Mouse (Mus musculus) hindbrain, embryonic 10.5 days (tissue): ENCODE results near the gene Gm20479. TPM values are rescaled to one million over a fixed set of nuclear protein-coding genes. Genes with fewer than 3 reads are reported as not detected.

ENCODE experiments used
- DNase-seq: peaks from one replicate; pipeline ENCODE4 v3.0.0-alpha.2; 2017; ENCODE audit warnings: low spot score
- H3K27ac ChIP-seq: fragments of 300-500 bp; sonication (generic); 2 replicates; pipeline ENCODE4 v1.5.1; 2016; ENCODE audit warnings: mild to moderate bottlenecking, moderate library complexity
- H3K27me3 ChIP-seq: fragments of 300-500 bp; sonication (generic); 2 replicates; pipeline ENCODE4 v1.6.1; 2016; ENCODE audit warnings: mild to moderate bottlenecking; ENCODE audit not compliant: poor library complexity, insufficient read depth, severe bottlenecking
- H3K36me3 ChIP-seq: fragments of 300-500 bp; sonication (generic); 2 replicates; pipeline ENCODE4 v1.6.1; 2016; ENCODE audit warnings: mild to moderate bottlenecking, moderate library complexity
- H3K4me1 ChIP-seq: fragments of 300-500 bp; sonication (generic); replicated peaks from 2 replicates; pipeline ENCODE4 v1.6.1; 2016; ENCODE audit warnings: mild to moderate bottlenecking
- H3K4me3 ChIP-seq: fragments of 300-500 bp; sonication (generic); 2 replicates; pipeline ENCODE4 v1.5.1; 2016; ENCODE audit warnings: mild to moderate bottlenecking, moderate library complexity
- H3K9me3 ChIP-seq: fragments of 300-500 bp; sonication (generic); 2 replicates; pipeline ENCODE4 v1.6.1; 2016; ENCODE audit warnings: mild to moderate bottlenecking, moderate library complexity
- WGBS: fragments of 180-500 bp; shearing (Covaris S2); methylation state at CpG from one replicate; pipeline ENCODE4 v1.1.7; 2016; 5-methylcytosine and 5-hydroxymethylcytosine counted together
- polyA plus RNA-seq: library from polyadenylated mRNA; unstranded; fragments of >200 nt; fragmentation: Nextera tagmentation; extraction: Ambion mirVana; gene quantifications from 2 replicates; pipeline ENCODE4 v1.2.1, GENCODE M21; 2016

The Gm20479 gene
- polyA plus RNA-seq, 1 experiment from 2014 or later = not detected

- H3K27ac ChIP-seq = no peak overlapping the region
- no peak for DNase-seq
- H3K27me3 ChIP-seq = peaks cover 56% of the 10 kb centered on the region
- peaks cover 34% of the 10 kb centered on the region for H3K4me1 ChIP-seq
- WGBS = 69% methylated on average over 4 of the region's 4 CpGs
- H3K4me3 ChIP-seq = peak overlapping the region; percentile 24
- H3K36me3 ChIP-seq = peaks cover 27% of the 10 kb centered on the region
- no peaks in the 10 kb centered on the region for H3K9me3 ChIP-seq
Observed at GRCm38 (mm10) chr7:27339114-27339513, 18.1 kb downstream of the Gm20479 start.

DNA sequence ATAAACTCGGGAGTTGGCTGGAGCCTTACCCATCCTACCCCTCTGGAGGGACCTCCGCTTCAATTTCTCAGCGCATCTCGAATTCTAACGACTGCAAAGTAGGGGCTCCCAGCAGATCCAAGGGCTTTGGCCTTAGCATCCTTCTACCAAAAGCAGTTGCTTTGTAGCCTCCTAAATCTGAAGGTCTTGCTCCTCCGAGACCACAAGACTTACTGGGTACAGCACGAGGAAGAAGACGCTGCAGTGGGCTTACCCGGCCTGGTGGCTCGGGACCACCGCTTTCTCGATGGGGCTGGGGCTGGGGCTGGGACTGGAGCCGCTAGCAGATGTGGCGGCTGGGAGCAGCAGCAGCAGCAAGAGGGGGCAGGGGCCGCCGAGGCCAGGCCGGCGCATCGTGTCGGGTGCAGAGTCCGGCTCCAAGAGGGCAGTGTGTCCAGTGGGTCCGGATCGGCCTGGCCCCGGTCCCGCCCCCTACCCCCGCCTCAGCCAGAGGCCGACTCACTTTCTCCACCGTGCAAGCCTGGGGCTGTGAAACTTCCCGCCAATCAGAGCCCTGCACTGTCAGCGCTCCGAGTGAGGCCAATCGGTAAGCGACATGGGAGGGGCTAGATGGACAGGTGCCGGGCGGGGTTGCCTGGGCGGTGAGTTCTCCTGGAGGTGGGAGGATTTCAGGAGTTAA is 19.9 kb downstream of the Gm20479 start, which contains the start of gene Ltbp4:
Ltbp4 (minus strand) TSS at position 518 of the 679 bp plus-strand sequence.
- H3K27ac ChIP-seq = peak within 1 kb of the TSS; percentile 71
- H3K9me3 ChIP-seq = no peaks in the 10 kb centered on the region
- H3K4me1 ChIP-seq = peaks cover 52% of the 10 kb centered on the region
- peak within 1 kb of the TSS; percentile 58 for H3K4me3 ChIP-seq
- peaks cover 11% of the 10 kb centered on the region for H3K36me3 ChIP-seq
- peaks cover 74% of the 10 kb centered on the region for H3K27me3 ChIP-seq
- DNase-seq = peak; percentile 77
- WGBS = under 1% methylated on average over 36 of the region's 36 CpGs

DNA sequence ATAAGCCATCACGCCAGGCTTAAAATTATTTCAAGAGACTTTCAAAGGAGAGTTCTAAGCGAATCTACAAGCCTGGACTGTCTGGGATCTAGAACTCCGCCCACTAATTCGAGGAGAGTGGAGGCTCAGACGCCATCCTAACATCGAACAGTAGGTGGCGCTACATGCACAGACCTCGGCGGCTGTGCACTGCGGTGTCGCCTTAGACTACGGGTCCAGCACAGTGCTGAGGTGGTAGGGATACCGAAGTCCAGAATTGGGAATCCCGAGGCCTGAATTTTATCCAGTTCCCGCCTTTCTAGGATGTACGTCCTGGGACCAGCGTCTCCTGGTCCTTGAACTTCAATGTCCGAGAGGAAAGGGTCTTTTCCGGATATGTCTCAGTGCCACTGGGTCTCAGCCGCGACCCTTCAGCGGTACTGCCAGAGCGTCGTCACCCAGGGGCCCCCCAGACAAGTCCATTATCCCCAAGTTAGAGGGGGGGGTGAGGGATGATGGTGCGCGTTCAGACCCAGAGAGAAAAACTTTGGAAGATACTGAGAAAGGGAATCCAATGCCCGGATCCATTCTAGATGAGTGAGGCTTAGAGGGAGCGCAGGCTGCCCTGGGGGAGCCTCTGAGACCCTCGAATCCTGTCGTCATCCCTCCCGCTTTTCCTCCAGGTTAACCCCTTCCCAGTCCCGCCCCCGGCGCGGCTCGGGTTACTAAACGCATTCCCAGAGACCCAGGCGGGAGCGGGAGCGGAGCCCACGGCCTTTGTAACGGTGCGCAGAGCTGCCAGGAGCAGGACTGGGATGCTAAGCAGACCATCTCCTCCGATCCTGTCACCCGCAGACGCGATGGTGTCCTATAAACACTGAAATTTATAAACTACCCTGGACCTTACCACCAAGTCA is 21.0 kb downstream of the Gm20479 start:
- peaks cover 86% of the 10 kb centered on the region for H3K27me3 ChIP-seq
- under 1% methylated on average over 47 of the region's 47 CpGs for WGBS
- peak overlapping the region; percentile 58 for H3K4me3 ChIP-seq
- peak overlapping the region; percentile 71 for H3K27ac ChIP-seq
- H3K36me3 ChIP-seq = 0 out of 2 replicates have a peak, but pooled peaks cover under 1% of the 10 kb centered on the region
- DNase-seq = peak; percentile 91
- H3K9me3 ChIP-seq = no peaks in the 10 kb centered on the region
- H3K4me1 ChIP-seq = peaks cover 57% of the 10 kb centered on the region

- WGBS = 58% methylated on average over 15 of the region's 15 CpGs
- peaks cover 96% of the 10 kb centered on the region for H3K27me3 ChIP-seq
- peak overlapping the region; percentile 55; the same call in 1 of the 2 replicates for H3K4me3 ChIP-seq
- DNase-seq = no peak
- no peak overlapping the region for H3K27ac ChIP-seq
- no peaks in the 10 kb centered on the region for H3K9me3 ChIP-seq
- peaks cover 66% of the 10 kb centered on the region for H3K4me1 ChIP-seq
- H3K36me3 ChIP-seq = no peaks in the 10 kb centered on the region
Observed at GRCm38 (mm10) chr7:27335011-27335720, 22.1 kb downstream of the Gm20479 start.

DNA sequence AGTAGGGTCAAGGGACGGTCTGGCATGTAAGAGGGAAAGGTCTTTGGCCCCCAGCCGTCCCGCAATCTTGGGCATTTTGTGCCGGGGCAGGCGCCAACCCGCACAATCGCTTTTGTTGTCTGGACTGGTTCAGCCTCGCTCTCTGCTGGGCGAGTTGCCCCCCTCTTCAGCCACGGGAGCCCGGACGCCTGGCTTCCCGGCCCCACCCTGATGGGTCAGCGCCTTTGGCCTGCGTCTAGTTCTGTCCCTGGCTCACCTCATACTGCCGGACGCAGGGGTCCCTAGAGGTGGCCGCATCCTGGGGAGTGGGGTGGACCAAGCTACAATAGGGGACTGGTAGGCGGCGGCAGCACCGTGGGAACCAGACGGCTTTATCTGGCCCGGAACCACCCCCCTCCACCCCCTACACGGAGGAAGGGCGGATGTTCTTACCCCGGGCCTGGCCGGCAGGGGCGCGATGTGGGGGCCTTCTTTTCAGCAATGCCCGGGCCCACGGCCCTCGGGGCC is 22.8 kb downstream of the Gm20479 start:
- Histone ChIP-seq H3K4me3 (peak overlapping the region; percentile 55), H3K27me3 (peaks cover 100% of the 10 kb centered on the region), H3K36me3 (no peaks in the 10 kb centered on the region), H3K9me3 (no peaks in the 10 kb centered on the region), H3K27ac (no peak overlapping the region), H3K4me1 (peaks cover 69% of the 10 kb centered on the region)
- WGBS = 2% methylated on average over 32 of the region's 32 CpGs
- no peak for DNase-seq

DNA sequence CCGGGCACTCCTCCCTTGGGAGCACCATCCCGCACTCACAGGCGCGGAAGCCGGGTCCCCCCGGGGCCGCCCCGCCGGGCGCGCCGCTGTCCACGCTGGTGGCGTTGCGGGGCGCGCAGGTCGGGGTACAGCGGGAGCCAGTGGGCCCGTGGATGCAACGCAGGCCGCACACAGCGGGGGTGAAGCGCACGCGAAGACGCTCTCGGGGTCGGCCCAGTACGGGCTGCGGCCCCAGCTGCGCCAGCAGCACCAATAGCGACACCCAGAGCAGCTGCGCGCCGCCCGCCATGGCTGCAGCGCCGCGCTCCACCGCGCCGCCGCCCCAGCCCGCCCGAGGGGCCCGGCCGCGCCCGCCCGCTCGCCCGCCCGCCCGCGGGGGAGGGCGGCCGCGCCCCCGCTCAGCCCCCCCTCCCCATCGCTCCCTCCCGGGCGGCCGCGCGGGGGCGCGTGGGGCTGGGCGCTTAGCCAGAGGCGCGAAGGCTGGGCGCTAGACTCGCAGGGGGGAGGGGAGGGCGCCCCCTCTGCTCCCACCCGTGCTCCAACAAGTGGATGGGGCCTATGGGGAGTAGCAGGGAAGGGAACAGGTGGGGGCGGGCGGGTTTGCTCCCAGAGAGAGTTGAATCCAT is 23.8 kb downstream of the Gm20479 start:
- Histone ChIP-seq H3K27ac (0 out of 2 replicates have a peak overlapping the region, but pooled peaks have one; percentile 40), H3K36me3 (no peaks in the 10 kb centered on the region), H3K4me1 (peaks cover 75% of the 10 kb centered on the region), H3K4me3 (peak overlapping the region; percentile 55), H3K9me3 (no peaks in the 10 kb centered on the region), H3K27me3 (peaks cover 100% of the 10 kb centered on the region)
- peak; percentile 26 for DNase-seq
- WGBS = 5% methylated on average over 66 of the region's 77 CpGs

GRCm38 (mm10) chr7:27332353-27333199 is 24.6 kb downstream of the Gm20479 start:
- H3K4me3 ChIP-seq = peak overlapping the region; percentile 55
- H3K27ac ChIP-seq = no peak overlapping the region
- DNase-seq = peak; percentile 81
- no peaks in the 10 kb centered on the region for H3K36me3 ChIP-seq
- peaks cover 71% of the 10 kb centered on the region for H3K4me1 ChIP-seq
- 1% methylated on average over 39 of the region's 39 CpGs for WGBS
- no peaks in the 10 kb centered on the region for H3K9me3 ChIP-seq
- H3K27me3 ChIP-seq = peaks cover 100% of the 10 kb centered on the region

- H3K27me3 ChIP-seq = peaks cover 100% of the 10 kb centered on the region
- WGBS = 9% methylated on average over 8 of the region's 8 CpGs
- H3K36me3 ChIP-seq = no peaks in the 10 kb centered on the region
- no peak overlapping the region for H3K27ac ChIP-seq
- 0 out of 2 replicates have a peak overlapping the region, but pooled peaks have one; percentile 55 for H3K4me3 ChIP-seq
- H3K9me3 ChIP-seq = no peaks in the 10 kb centered on the region
- peaks cover 64% of the 10 kb centered on the region for H3K4me1 ChIP-seq
- no peak for DNase-seq
Observed at GRCm38 (mm10) chr7:27331854-27332253, 25.4 kb downstream of the Gm20479 start.

GRCm38 (mm10) chr7:27331541-27331851 is 25.7 kb downstream of the Gm20479 start:
- Histone ChIP-seq H3K9me3 (no peaks in the 10 kb centered on the region), H3K36me3 (no peaks in the 10 kb centered on the region), H3K27ac (no peak overlapping the region), H3K4me1 (peaks cover 61% of the 10 kb centered on the region), H3K4me3 (peak overlapping the region; percentile 55; the same call in 1 of the 2 replicates), H3K27me3 (peaks cover 100% of the 10 kb centered on the region)
- WGBS = 5% methylated on average over 8 of the region's 8 CpGs
- no peak for DNase-seq

- Histone ChIP-seq H3K27ac (peak overlapping the region; percentile 35; the same call in 1 of the 2 replicates), H3K4me1 (peaks cover 62% of the 10 kb centered on the region), H3K4me3 (peak overlapping the region; percentile 55), H3K9me3 (no peaks in the 10 kb centered on the region), H3K36me3 (no peaks in the 10 kb centered on the region), H3K27me3 (peaks cover 100% of the 10 kb centered on the region)
- under 1% methylated on average over 39 of the region's 39 CpGs for WGBS
- DNase-seq = peak; percentile 71
Observed at GRCm38 (mm10) chr7:27330709-27331540, 26.3 kb downstream of the Gm20479 start.

GRCm38 (mm10) chr7:27329981-27330380 is 27.2 kb downstream of the Gm20479 start:
- peak overlapping the region; percentile 55 for H3K4me3 ChIP-seq
- DNase-seq = no peak
- H3K4me1 ChIP-seq = peaks cover 71% of the 10 kb centered on the region
- H3K27ac ChIP-seq = no peak overlapping the region
- no peaks in the 10 kb centered on the region for H3K36me3 ChIP-seq
- 21% methylated on average over 17 of the region's 17 CpGs for WGBS
- peaks cover 100% of the 10 kb centered on the region for H3K27me3 ChIP-seq
- H3K9me3 ChIP-seq = no peaks in the 10 kb centered on the region
